Mouse (Mus musculus): ENCODE measurements around the gene Pax7.

- TF ChIP-seq POLR2A (IDR thresholded peaks at IDR 0.05; ENCODE audit: insufficient read length, low read depth) (no peak), E2F4 (IDR thresholded peaks at IDR 0.05; ENCODE audit: insufficient read depth) (no peak), MAX (IDR thresholded peaks at IDR 0.05; ENCODE audit: low read depth) (no peak), TCF12 (IDR thresholded peaks at IDR 0.05; ENCODE audit: insufficient read depth, poor library complexity, severe bottlenecking) (no peak)
Measured at GRCm38 (mm10) chr4:139789772-139790171, 43.6 kb downstream of the Pax7 start.

Data from myocyte (in vitro differentiated cells).